Mouse (Mus musculus) CH12.LX (cell line): ENCODE data around the gene Magi2. TPM values are rescaled to one million over a fixed set of nuclear protein-coding genes. Genes with fewer than 3 reads are reported as not detected.

Experiments
- DNase-seq: peaks from one replicate; pipeline ENCODE4 v3.0.0-alpha.2; 2013; ENCODE audit errors: extremely low read depth
- H3K27ac ChIP-seq: 2 replicates; pipeline ENCODE4 v1.5.1; 2012; ENCODE audit warnings: low read depth, mild to moderate bottlenecking, control low read depth, moderate library complexity; ENCODE audit not compliant: insufficient read depth
- H3K27me3 ChIP-seq: replicated peaks from 2 replicates; pipeline ENCODE3; 2012; ENCODE audit warnings: inconsistent platforms
- H3K36me3 ChIP-seq, 2 experiments: replicated peaks in 1 of 2; 2 replicates each; pipeline versions ENCODE3 to v1.6.1; 2012; ENCODE audit warnings: inconsistent platforms in 1 of 2, low read length in 1 of 2, mild to moderate bottlenecking in 1 of 2, mixed read lengths in 1 of 2, moderate library complexity in 1 of 2; ENCODE audit not compliant: control insufficient read depth in 1 of 2, insufficient read depth in 1 of 2
- H3K4me1 ChIP-seq, 2 experiments: 2 replicates each; pipeline ENCODE4 v1.6.1; 2012; ENCODE audit warnings: inconsistent platforms in 1 of 2, moderate library complexity in 1 of 2; ENCODE audit not compliant: insufficient read depth in 2 of 2, control insufficient read depth in 1 of 2
- H3K4me2 ChIP-seq: 2 replicates; pipeline ENCODE4 v1.6.1; 2012; ENCODE audit warnings: low read depth, mild to moderate bottlenecking, control low read depth; ENCODE audit not compliant: poor library complexity, insufficient read depth, severe bottlenecking
- H3K4me3 ChIP-seq, 3 experiments: fragments of 150-350 bp in 1 of 3; sonication (generic) in 1 of 3; replicated peaks in 1 of 3; 2 replicates each; pipeline versions ENCODE3 to v1.5.1; 2011 to 2012; ENCODE audit warnings: low read depth in 2 of 3, low read length in 2 of 3, mild to moderate bottlenecking in 2 of 3, moderate library complexity in 2 of 3, control low read depth in 1 of 3, improper control_type of control experiment in 1 of 3, inconsistent platforms in 1 of 3, mixed read lengths in 1 of 3; ENCODE audit not compliant: poor library complexity in 1 of 3
- H3K79me2 ChIP-seq: replicated peaks from 2 replicates; pipeline ENCODE4 v1.6.1; 2012; ENCODE audit warnings: mild to moderate bottlenecking, moderate library complexity; ENCODE audit not compliant: control insufficient read depth, poor library complexity, insufficient read depth, severe bottlenecking; ENCODE audit errors: extremely low read depth
- H3K9ac ChIP-seq: 2 replicates; pipeline ENCODE4 v1.6.1; 2012; ENCODE audit warnings: low read depth, mild to moderate bottlenecking, control low read depth, moderate library complexity; ENCODE audit not compliant: insufficient read depth
- H3K9me3 ChIP-seq: replicated peaks from 2 replicates; pipeline ENCODE3; 2012; ENCODE audit warnings: low read length, inconsistent platforms, mixed read lengths
- BHLHE40 ChIP-seq: IDR thresholded peaks from 2 replicates; pipeline ENCODE4 v1.6.1; 2011; ENCODE audit warnings: mild to moderate bottlenecking, low read depth, low read length, improper control_type of control experiment
- CHD1 ChIP-seq: IDR thresholded peaks from 2 replicates; pipeline ENCODE4 v1.6.1; 2012; ENCODE audit warnings: low read depth, low read length, improper control_type of control experiment, inconsistent platforms
- CTCF ChIP-seq, 2 experiments: IDR thresholded peaks in 1 of 2; conservative IDR thresholded peaks in 1 of 2; 2 replicates each; pipeline ENCODE4 v1.5.1; 2011 to 2012; ENCODE audit warnings: low read depth in 2 of 2, low read length in 2 of 2, improper control_type of control experiment in 1 of 2, inconsistent platforms in 1 of 2, mild to moderate bottlenecking in 1 of 2, moderate library complexity in 1 of 2
- E2F4 ChIP-seq: IDR thresholded peaks from 2 replicates; pipeline ENCODE4 v1.6.1; 2011; ENCODE audit warnings: low read depth, low read length, improper control_type of control experiment; ENCODE audit not compliant: insufficient replicate concordance
- ELF1 ChIP-seq: IDR thresholded peaks from 2 replicates; pipeline ENCODE4 v1.6.1; 2014; ENCODE audit warnings: low read depth, mild to moderate bottlenecking, inconsistent platforms, low read length, improper control_type of control experiment
- GABPA ChIP-seq: IDR thresholded peaks from 2 replicates; pipeline ENCODE4 v1.6.1; 2012; ENCODE audit warnings: low read depth, low read length, improper control_type of control experiment, inconsistent platforms; ENCODE audit not compliant: insufficient replicate concordance
- JUN ChIP-seq: IDR thresholded peaks from 2 replicates; pipeline ENCODE4 v1.6.1; 2011; ENCODE audit warnings: low read depth, mild to moderate bottlenecking, low read length, improper control_type of control experiment, moderate library complexity; ENCODE audit not compliant: insufficient read depth
- JUND ChIP-seq: conservative IDR thresholded peaks from 2 replicates; pipeline ENCODE4 v1.6.1; 2011; ENCODE audit warnings: low read depth, low read length, improper control_type of control experiment
- KAT2A ChIP-seq: IDR thresholded peaks from 2 replicates; pipeline ENCODE4 v1.6.1; 2012; ENCODE audit warnings: low read length, improper control_type of control experiment, inconsistent platforms; ENCODE audit not compliant: insufficient replicate concordance
- MAFK ChIP-seq: IDR thresholded peaks from 2 replicates; pipeline ENCODE4 v1.6.1; 2011; ENCODE audit warnings: low read length, improper control_type of control experiment; ENCODE audit not compliant: insufficient replicate concordance
- MYC ChIP-seq: IDR thresholded peaks from 2 replicates; pipeline ENCODE4 v1.6.1; 2011; ENCODE audit warnings: low read depth, mild to moderate bottlenecking, improper control_type of control experiment, low read length
- POLR2AphosphoS2 ChIP-seq: IDR thresholded peaks from 2 replicates; pipeline ENCODE4 v1.6.1; 2011; ENCODE audit warnings: low read depth, low read length, improper control_type of control experiment
- RCOR1 ChIP-seq: conservative IDR thresholded peaks from 2 replicates; pipeline ENCODE4 v1.6.1; 2012; ENCODE audit warnings: low read depth, mild to moderate bottlenecking, inconsistent platforms, low read length, improper control_type of control experiment
- SMC3 ChIP-seq: IDR thresholded peaks from 2 replicates; pipeline ENCODE4 v1.6.1; 2011; ENCODE audit warnings: low read depth, low read length, improper control_type of control experiment
- TBP ChIP-seq: conservative IDR thresholded peaks from 2 replicates; pipeline ENCODE4 v1.6.1; 2011; ENCODE audit warnings: low read depth, low read length, improper control_type of control experiment
- TCF12 ChIP-seq: IDR thresholded peaks from 2 replicates; pipeline ENCODE4 v1.6.1; 2014; ENCODE audit warnings: low read depth, mild to moderate bottlenecking, inconsistent platforms, low read length, improper control_type of control experiment
- USF2 ChIP-seq: conservative IDR thresholded peaks from 2 replicates; pipeline ENCODE4 v1.6.1; 2011; ENCODE audit warnings: low read depth, low read length, improper control_type of control experiment
- ZMIZ1 ChIP-seq: IDR thresholded peaks from 2 replicates; pipeline ENCODE4 v1.6.1; 2012; ENCODE audit warnings: low read depth, mild to moderate bottlenecking, inconsistent platforms, low read length, improper control_type of control experiment
- ZNF384 ChIP-seq: IDR thresholded peaks from 2 replicates; pipeline ENCODE4 v1.6.1; 2012; ENCODE audit warnings: low read depth, low read length, improper control_type of control experiment, inconsistent platforms
- dilution Hi-C: fragments of 300-500 bp; cut with MboI; formaldehyde crosslinking; loops from 2 replicates; pipeline ENCODE4 v1.14.3; 2020; ENCODE audit warnings: low sequenced_read_pairs; ENCODE audit not compliant: extremely low pct_unique_long_range_greater_than_20kb, extremely low pct_ligation_motif_present
- in situ Hi-C: fragments of 300-500 bp; cut with MboI; formaldehyde crosslinking; loops from 3 replicates; pipeline ENCODE4 v1.14.3; 2019; ENCODE audit warnings: low sequenced_read_pairs, low pct_ligation_motif_present, low pct_unique_long_range_greater_than_20kb, mixed read lengths
- polyA plus RNA-seq: library from polyadenylated mRNA; unstranded; fragments of >175 nt; gene quantifications from 2 replicates; pipeline ENCODE4 v1.2.1, GENCODE M21; 2012; ENCODE audit warnings: low read depth; ENCODE audit not compliant: insufficient read length
- total RNA-seq, 2 experiments: library from RNA; depleted of rRNA; stranded (reverse); fragments of 300-350 nt in 1 of 2; fragments of >200 nt in 1 of 2; gene quantifications; 2 replicates each; pipeline ENCODE4 v1.2.3; 2012 to 2014

Magi2 gene
- total and polyA plus RNA-seq, 3 experiments, result 0.37 to 0.63 (median 0.42) TPM

DNA sequence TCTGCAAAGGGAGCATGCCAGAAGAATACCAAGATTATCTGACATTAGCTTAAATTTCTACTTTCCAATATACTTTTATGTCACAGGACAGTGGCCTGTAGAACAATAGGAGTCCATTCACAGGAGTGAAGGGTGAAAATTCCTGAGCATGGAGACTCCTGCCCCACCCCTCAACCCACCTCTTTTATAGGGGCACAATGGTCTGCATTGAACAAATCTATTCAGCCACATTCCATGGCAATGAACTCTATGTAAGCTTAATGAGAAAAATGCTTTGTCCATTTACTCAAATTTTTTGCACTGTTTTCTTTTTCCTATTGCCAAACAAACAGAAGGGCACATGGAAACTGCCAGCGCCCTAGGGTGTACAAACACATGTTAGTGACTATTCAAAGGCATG is 838.2 kb downstream of the Magi2 start:
- Histone ChIP-seq H3K4me3 (no peak overlapping the region), H3K27ac (no peak overlapping the region), H3K4me2 (no peak overlapping the region), H3K9ac (no peak overlapping the region), H3K36me3 (no peaks in the 10 kb centered on the region), H3K4me1 (peaks cover 4 to 36% of the 10 kb centered on the region in 2 experiments; a peak in 2 of 4 replicates), H3K9me3 (no peaks in the 10 kb centered on the region), H3K79me2 (no peaks in the 10 kb centered on the region), H3K27me3 (no peaks in the 10 kb centered on the region)
- in situ Hi-C loops (no loop called here), dilution Hi-C loops (no loop called here)
- no peak for TF ChIP-seq RCOR1
- TF ChIP-seq POLR2AphosphoS2, result no peak
- DNase-seq, result no peak

DNA sequence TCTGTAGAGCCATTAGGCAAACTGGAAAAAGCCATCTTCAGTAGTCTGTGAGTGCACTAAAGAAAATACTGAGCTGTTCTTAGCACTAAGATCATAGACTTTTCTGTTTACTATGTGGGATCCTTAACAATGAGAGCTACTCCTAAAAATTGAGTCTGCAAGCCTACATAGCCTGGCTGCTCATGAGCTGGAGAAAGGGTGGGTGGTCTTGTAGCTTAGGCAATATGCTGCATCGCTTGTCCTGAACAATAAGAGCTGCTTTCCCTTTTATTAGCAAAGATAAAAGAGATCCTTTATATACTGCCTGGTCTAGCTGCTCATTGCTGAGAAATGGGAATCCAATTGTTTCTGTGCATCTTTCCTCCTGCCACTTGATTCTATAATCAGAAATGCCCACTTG is 841.7 kb downstream of the Magi2 start:
- Histone ChIP-seq H3K4me2 (peak overlapping the region; percentile 67; the same call in 1 of the 2 replicates), H3K27me3 (no peaks in the 10 kb centered on the region), H3K27ac (no peak overlapping the region), H3K79me2 (no peaks in the 10 kb centered on the region), H3K4me1 (peaks cover 0 to 24% of the 10 kb centered on the region in 2 experiments; a peak in 2 of 4 replicates), H3K9me3 (no peaks in the 10 kb centered on the region), H3K9ac (no peak overlapping the region), H3K36me3 (no peaks in the 10 kb centered on the region), H3K4me3 (no peak overlapping the region)
- dilution Hi-C loops (no loop called here), in situ Hi-C loops (no loop called here)
- DNase-seq, result no peak
- no peak for TF ChIP-seq KAT2A
- TF ChIP-seq TCF12, result no peak
- TF ChIP-seq JUND, result no peak
- TF ChIP-seq GABPA, result no peak
- TF ChIP-seq ELF1, result no peak
- no peak for TF ChIP-seq MAFK
- no peak for TF ChIP-seq USF2
- no peak for TF ChIP-seq E2F4
- no peak for TF ChIP-seq JUN
- TF ChIP-seq ZMIZ1, result no peak
- TF ChIP-seq MYC, result no peak
- TF ChIP-seq TBP, result no peak

DNA sequence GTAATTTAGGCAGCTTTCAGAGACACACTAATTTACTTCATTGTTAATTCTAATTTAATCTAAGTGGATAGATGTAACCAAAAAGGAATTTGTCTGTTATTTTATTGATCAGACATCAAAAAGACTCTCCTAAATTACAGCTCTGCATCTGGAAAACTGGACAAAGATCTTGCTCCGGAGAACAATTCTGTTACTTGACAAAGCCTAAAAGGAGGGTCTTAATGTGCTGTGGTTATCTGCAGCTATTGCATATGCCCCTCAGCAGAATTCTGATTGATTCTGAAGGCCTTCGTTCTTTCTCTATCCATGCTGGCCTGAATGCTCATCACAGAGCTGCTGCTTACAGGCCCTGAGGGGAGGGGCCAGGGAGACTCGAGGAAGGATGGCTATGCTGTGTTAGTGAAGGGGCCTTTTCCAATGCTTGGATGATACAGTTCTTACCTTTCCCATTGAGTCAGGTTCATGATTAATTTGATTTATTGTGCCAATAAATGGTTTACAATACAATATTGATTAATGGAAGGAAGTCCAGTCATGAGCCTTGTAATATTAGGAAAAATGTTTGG is 842.2 kb downstream of the Magi2 start:
- Histone ChIP-seq H3K9me3 (no peaks in the 10 kb centered on the region), H3K4me2 (no peak overlapping the region), H3K27me3 (no peaks in the 10 kb centered on the region), H3K79me2 (no peaks in the 10 kb centered on the region), H3K9ac (no peak overlapping the region), H3K4me1 (peaks cover 0 to 24% of the 10 kb centered on the region in 2 experiments; a peak in 2 of 4 replicates), H3K4me3 (no peak overlapping the region), H3K27ac (no peak overlapping the region), H3K36me3 (no peaks in the 10 kb centered on the region)
- dilution Hi-C loops, result no loop called here
- no peak for DNase-seq
- in situ Hi-C loops, result no loop called here
- TF ChIP-seq POLR2AphosphoS2, result no peak
- TF ChIP-seq BHLHE40, result no peak
- no peak for TF ChIP-seq CTCF (conservative IDR thresholded peaks at IDR 0.05 in 1 of 2, IDR thresholded peaks at IDR 0.05 in 1 of 2; ENCODE audit: low read depth in 2 of 2, low read length in 2 of 2)
- TF ChIP-seq CHD1, result no peak
- no peak for TF ChIP-seq JUND
- no peak for TF ChIP-seq SMC3
- TF ChIP-seq MYC, result no peak
- no peak for TF ChIP-seq TBP
- TF ChIP-seq ZNF384, result no peak
